Mouse (Mus musculus) c-Kit-positive CD71-negative TER-119-negative erythroid progenitor cells, embryonic 14.5 days (primary cell): ENCODE measurements at regions not wholly inside any gene's neighbourhood (a gene's known extent, or its start where the extent isn't known, plus 50 kb on each side); places are given as distances from the start of the nearest gene placed in this dataset.

Experiments used
- DNase-seq: peaks from one replicate; pipeline ENCODE4 v3.0.0-alpha.2; 2013; ENCODE audit warnings: low read depth

GRCm38 (mm10) chr12:14088960-14089359 is 62.9 kb downstream of the Fam84a start:
- DNase-seq, result no peak

- no peak for DNase-seq
Observed at GRCm38 (mm10) chr12:14082771-14083170, 69.1 kb downstream of the Fam84a start.

- DNase-seq, result no peak
Observed at GRCm38 (mm10) chr12:14079892-14080291, 72.0 kb downstream of the Fam84a start.

- DNase-seq, result no peak
Observed at GRCm38 (mm10) chr12:14069049-14069448, 82.8 kb downstream of the Fam84a start.

- DNase-seq, result no peak
Observed at GRCm38 (mm10) chr12:14065401-14065800, 86.5 kb downstream of the Fam84a start.

- DNase-seq, result no peak
Observed at GRCm38 (mm10) chr12:14063276-14063675, 88.6 kb downstream of the Fam84a start.

- DNase-seq, result no peak
Observed at GRCm38 (mm10) chr12:14056116-14056515, 95.7 kb downstream of the Fam84a start.

- DNase-seq, result no peak
Observed at GRCm38 (mm10) chr12:14032363-14032762, 119.5 kb downstream of the Fam84a start.

- DNase-seq, result no peak
Observed at GRCm38 (mm10) chr12:14015271-14015670, 136.6 kb downstream of the Fam84a start.

GRCm38 (mm10) chr12:14005991-14006390 is 145.9 kb downstream of the Fam84a start:
- no peak for DNase-seq

GRCm38 (mm10) chr12:14001672-14002071 is 150.2 kb downstream of the Fam84a start:
- DNase-seq, result no peak

GRCm38 (mm10) chr12:13984396-13984776 is 167.5 kb downstream of the Fam84a start:
- no peak for DNase-seq

- no peak for DNase-seq
Observed at GRCm38 (mm10) chr12:13983631-13984395, 168.0 kb downstream of the Fam84a start.

- DNase-seq, result no peak
Observed at GRCm38 (mm10) chr12:13964537-13964936, 187.3 kb downstream of the Fam84a start.

- DNase-seq, result no peak
Observed at GRCm38 (mm10) chr12:13939494-13939893, 212.4 kb downstream of the Fam84a start.

- no peak for DNase-seq
Observed at GRCm38 (mm10) chr12:13921066-13921465, 230.8 kb downstream of the Fam84a start.

- no peak for DNase-seq
Observed at GRCm38 (mm10) chr12:13883317-13883716, 268.5 kb downstream of the Fam84a start.

- DNase-seq, result no peak
Observed at GRCm38 (mm10) chr12:13869161-13869560, 282.7 kb downstream of the Fam84a start.

GRCm38 (mm10) chr12:13861226-13861625 is 290.6 kb downstream of the Fam84a start:
- DNase-seq, result no peak

- peak; percentile 4 for DNase-seq
Observed at GRCm38 (mm10) chr12:13844532-13845485, 307.0 kb downstream of the Fam84a start.

GRCm38 (mm10) chr12:13843423-13844080 is 308.3 kb downstream of the Fam84a start:
- no peak for DNase-seq

- DNase-seq, result no peak
Observed at GRCm38 (mm10) chr12:13841238-13841637, 310.6 kb downstream of the Fam84a start.
